Mouse (Mus musculus): Measurements from ENCODE around the gene Espnl.

- no peak for TF ChIP-seq POLR2A (IDR thresholded peaks at IDR 0.05; ENCODE audit: insufficient read depth, low read depth, low read length)
- no peak for TF ChIP-seq CTCF (IDR thresholded peaks at IDR 0.05)
- no peak for TF ChIP-seq EP300 (IDR thresholded peaks at IDR 0.05; ENCODE audit: insufficient read depth, low read depth, low read length)
These were observed 43.3 kb upstream of the Espnl start for GRCm38 (mm10) chr1:91278410-91279119.

Data from heart, adult 2 months (tissue).